Mouse (Mus musculus) kidney, adult 2 months (tissue): ENCODE measurements around the gene Ano4.

Experiments
- CTCF ChIP-seq: fragments of 200-500 bp; conservative IDR thresholded peaks from 2 replicates; pipeline ENCODE4 v1.5.1; 2011; ENCODE audit warnings: low read depth, mild to moderate bottlenecking, control low read depth, low read length, moderate library complexity, mixed read lengths; ENCODE audit not compliant: insufficient read depth, insufficient read length
- POLR2A ChIP-seq: fragments of 200-500 bp; IDR thresholded peaks from one replicate; pipeline ENCODE4 v1.6.1; 2011; ENCODE audit warnings: low read depth, low read length, control low read depth

- TF ChIP-seq CTCF = no peak
- TF ChIP-seq POLR2A = no peak
Measured at GRCm38 (mm10) chr10:89256762-89257456, 87.7 kb downstream of the Ano4 start.
